Comparison of ENCODE assay signal across 31 mouse cellular contexts in the genomic region with DNA sequence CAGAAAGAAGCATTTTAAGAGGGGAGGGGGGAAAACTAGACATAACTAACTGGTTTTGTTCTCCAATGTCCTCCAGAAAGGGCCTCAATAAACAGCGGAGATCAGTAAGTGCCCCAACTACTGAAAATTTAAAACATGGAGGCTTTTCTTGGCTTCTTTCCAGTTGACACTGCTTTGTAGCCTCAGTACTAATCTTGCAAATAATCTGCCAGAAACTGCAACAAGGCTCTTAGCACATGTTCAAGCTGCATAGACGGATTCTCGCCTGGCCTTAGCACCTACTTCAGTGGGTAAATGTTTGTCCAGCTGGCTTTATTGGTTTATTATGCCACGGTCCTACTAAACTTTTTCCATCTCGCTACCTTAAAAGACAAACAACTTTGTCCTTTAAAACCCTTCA.
DNase-seq lines count a peak whose midpoint lies in the region; ATAC-seq and TF ChIP-seq lines count a peak whose summit lies in the region.
"Had no signal": no experiment of that assay in that cellular context is flagged by ENCODE, and none has a peak within 500 bp of the region (broad histone marks: within the 10 kb centered on the region; RNA-seq: fewer than 3 reads in every experiment).

No protein-coding gene starts in this region.

- no peaks in the 10 kb centered on the region for H3K9me3 ChIP-seq in kidney, postnatal 0 days (replicated peaks; ENCODE audit: low read length)
- no peaks in the 10 kb centered on the region for H3K9me3 ChIP-seq in kidney, embryonic 14.5 days (ENCODE audit: control insufficient read depth, low read length)
- H3K9me3 ChIP-seq in lung, postnatal 0 days (ENCODE audit: low read length) = no peaks in the 10 kb centered on the region
- H3K9me3 ChIP-seq in embryonic facial prominence, embryonic 15.5 days (replicated peaks) = no peaks in the 10 kb centered on the region
- H3K9me3 ChIP-seq: embryonic facial prominence, embryonic 12.5 days; forebrain, embryonic 12.5 days; hindbrain, embryonic 12.5 days; midbrain, embryonic 13.5 days; neural tube, embryonic 15.5 days; stomach, embryonic 15.5 days had no signal

- no peak for TF ChIP-seq CTCF in kidney, postnatal 0 days (IDR thresholded peaks at IDR 0.05; ENCODE audit: low read depth)
- TF ChIP-seq CTCF in lung, postnatal 0 days (IDR thresholded peaks at IDR 0.05) = no peak

- H3K4me3 ChIP-seq in kidney, postnatal 0 days (replicated peaks; ENCODE audit: low read depth, low read length) = no peak overlapping the region
- no peak overlapping the region for H3K4me3 ChIP-seq in kidney, embryonic 14.5 days (ENCODE audit: low read length)
- no peak overlapping the region for H3K4me3 ChIP-seq in lung, postnatal 0 days (ENCODE audit: low read depth, low read length)
- no peak overlapping the region for H3K4me3 ChIP-seq in embryonic facial prominence, embryonic 15.5 days (replicated peaks)
- H3K4me3 ChIP-seq: embryonic facial prominence, embryonic 12.5 days; erythroblast, embryonic 14.5 days; forebrain, embryonic 12.5 days; hindbrain, embryonic 12.5 days; layer of hippocampus, adult 2 months; midbrain, embryonic 13.5 days; neural tube, embryonic 15.5 days; stomach, embryonic 15.5 days had no signal

- no peak overlapping the region for H3K27ac ChIP-seq in kidney, postnatal 0 days
- H3K27ac ChIP-seq in kidney, embryonic 14.5 days (ENCODE audit: low read depth, low read length) = no peak overlapping the region
- H3K27ac ChIP-seq in lung, postnatal 0 days (ENCODE audit: low read length) = no peak overlapping the region
- 0 out of 2 replicates have a peak overlapping the region, but pooled peaks have one; percentile 11 for H3K27ac ChIP-seq in embryonic facial prominence, embryonic 15.5 days (replicated peaks)
- H3K27ac ChIP-seq: embryonic facial prominence, embryonic 12.5 days; forebrain, embryonic 12.5 days; hindbrain, embryonic 12.5 days; layer of hippocampus, adult 2 months; liver, embryonic 14.5 days; macrophage; midbrain, embryonic 13.5 days; neural tube, embryonic 15.5 days; stomach, embryonic 15.5 days had no signal

- 54% methylated on average over 5 of the region's 5 CpGs for WGBS in kidney, postnatal 0 days
- 52% methylated on average over 5 of the region's 5 CpGs for WGBS in kidney, embryonic 14.5 days
- 40% methylated on average over 5 of the region's 5 CpGs for WGBS in lung, postnatal 0 days
- 56% methylated on average over 5 of the region's 5 CpGs for WGBS in embryonic facial prominence, embryonic 15.5 days

- no peak overlapping the region for H3K9ac ChIP-seq in kidney, postnatal 0 days (ENCODE audit: low read depth, low read length)
- no peak overlapping the region for H3K9ac ChIP-seq in kidney, embryonic 14.5 days (ENCODE audit: low read depth, low read length)
- no peak overlapping the region for H3K9ac ChIP-seq in lung, postnatal 0 days (replicated peaks; ENCODE audit: low read depth)
- no peak overlapping the region for H3K9ac ChIP-seq in embryonic facial prominence, embryonic 15.5 days
- H3K9ac ChIP-seq: embryonic facial prominence, embryonic 12.5 days; forebrain, embryonic 12.5 days; hindbrain, embryonic 12.5 days; liver, embryonic 14.5 days; midbrain, embryonic 13.5 days; neural tube, embryonic 15.5 days; stomach, embryonic 15.5 days had no signal

- H3K4me1 ChIP-seq in kidney, postnatal 0 days (replicated peaks; ENCODE audit: insufficient read depth, low read length) = no peaks in the 10 kb centered on the region
- no peaks in the 10 kb centered on the region for H3K4me1 ChIP-seq in kidney, embryonic 14.5 days (ENCODE audit: control insufficient read depth, insufficient read depth, low read length)
- H3K4me1 ChIP-seq in lung, postnatal 0 days (ENCODE audit: insufficient read depth, low read depth, low read length) = no peaks in the 10 kb centered on the region
- 0 out of 2 replicates have a peak, but pooled peaks cover 7% of the 10 kb centered on the region for H3K4me1 ChIP-seq in embryonic facial prominence, embryonic 15.5 days
- H3K4me1 ChIP-seq: forebrain, embryonic 12.5 days; midbrain, embryonic 13.5 days; neural tube, embryonic 15.5 days; stomach, embryonic 15.5 days had no signal

- no peaks in the 10 kb centered on the region for H3K27me3 ChIP-seq in kidney, postnatal 0 days (ENCODE audit: insufficient read depth, low read length)
- H3K27me3 ChIP-seq in kidney, embryonic 14.5 days (ENCODE audit: control insufficient read depth, insufficient read depth, low read length) = no peaks in the 10 kb centered on the region
- H3K27me3 ChIP-seq in lung, postnatal 0 days (replicated peaks; ENCODE audit: insufficient read depth, low read length) = no peaks in the 10 kb centered on the region
- no peaks in the 10 kb centered on the region for H3K27me3 ChIP-seq in embryonic facial prominence, embryonic 15.5 days
- H3K27me3 ChIP-seq: embryonic facial prominence, embryonic 12.5 days; forebrain, embryonic 12.5 days; hindbrain, embryonic 12.5 days; midbrain, embryonic 13.5 days; neural tube, embryonic 15.5 days; stomach, embryonic 15.5 days had no signal

- no peak for TF ChIP-seq EP300 in lung, postnatal 0 days (IDR thresholded peaks at IDR 0.05)

- no peak for ATAC-seq in kidney, postnatal 0 days (replicated peaks; ENCODE audit: low FRiP score, low read depth)
- no peak for ATAC-seq in kidney, embryonic 14.5 days (ENCODE audit: low FRiP score, low TSS enrichment)
- no peak for ATAC-seq in lung, postnatal 0 days
- no peak for ATAC-seq in embryonic facial prominence, embryonic 15.5 days (ENCODE audit: insufficient number of reproducible peaks, low FRiP score, low TSS enrichment, low read depth)
- ATAC-seq: activated CD4-positive, CD25-positive, alpha-beta regulatory T cell, adult 4 months; intestine, postnatal 0 days; midbrain, embryonic 13.5 days had no signal

- no peak overlapping the region for H3K4me2 ChIP-seq in kidney, postnatal 0 days (ENCODE audit: low read length)
- no peak overlapping the region for H3K4me2 ChIP-seq in kidney, embryonic 14.5 days (replicated peaks; ENCODE audit: low read depth, low read length)
- no peak overlapping the region for H3K4me2 ChIP-seq in lung, postnatal 0 days (replicated peaks; ENCODE audit: low read depth, low read length)
- H3K4me2 ChIP-seq in embryonic facial prominence, embryonic 15.5 days (replicated peaks) = no peak overlapping the region
- H3K4me2 ChIP-seq: embryonic facial prominence, embryonic 12.5 days; forebrain, embryonic 12.5 days; heart, embryonic 11.5 days; hindbrain, embryonic 12.5 days; midbrain, embryonic 13.5 days; neural tube, embryonic 15.5 days; stomach, embryonic 15.5 days had no signal

- DNase-seq in kidney, postnatal 0 days (ENCODE audit: low spot score) = peak; percentile 21
- DNase-seq in lung, postnatal 0 days (ENCODE audit: low spot score) = peak; percentile 44
- DNase-seq in lung, postnatal 25 days (ENCODE audit: low spot score) = no peak
- DNase-seq in right cerebral cortex, postnatal 4 days = no peak
- DNase-seq: adrenal gland, adult 2 months; B cell, adult 2 months; cerebellum, adult 8-10 months; cerebellum, postnatal 36 days; gastrocnemius, postnatal 25 days; heart, adult 18-20 months; heart, postnatal 36 days; kidney, adult 9 months; kidney, postnatal 25 days; liver; retina, postnatal 1 day; right cerebral cortex, postnatal 14 days had no signal

- no peaks in the 10 kb centered on the region for H3K36me3 ChIP-seq in kidney, postnatal 0 days (ENCODE audit: insufficient read depth, low read length)
- H3K36me3 ChIP-seq in kidney, embryonic 14.5 days (ENCODE audit: control insufficient read depth, insufficient read depth, low read length) = no peaks in the 10 kb centered on the region
- no peaks in the 10 kb centered on the region for H3K36me3 ChIP-seq in lung, postnatal 0 days (ENCODE audit: insufficient read depth, low read length)
- no peaks in the 10 kb centered on the region for H3K36me3 ChIP-seq in embryonic facial prominence, embryonic 15.5 days
- H3K36me3 ChIP-seq: embryonic facial prominence, embryonic 12.5 days; forebrain, embryonic 12.5 days; hindbrain, embryonic 12.5 days; midbrain, embryonic 13.5 days; neural tube, embryonic 15.5 days; stomach, embryonic 15.5 days had no signal

Comparison
In these comparisons a context has a peak if more than half of its experiments do, and no peak if none do; other contexts are left out.
1. DNase-seq: peak in kidney, postnatal 0 days (single experiment) and lung, postnatal 0 days (single experiment); none in lung, postnatal 25 days (single experiment) and right cerebral cortex, postnatal 4 days (single experiment).